Mouse (Mus musculus): ENCODE data around the gene Tnfsf14.

Tnfsf14 gene

GRCm38 (mm10) chr17:57201841-57202724, 8.1 kb upstream of the Tnfsf14 start:
- DNase-seq (ENCODE audit: low read depth), result no peak

GRCm38 (mm10) chr17:57198252-57198651, 4.3 kb upstream of the Tnfsf14 start:
- DNase-seq (ENCODE audit: low read depth), result no peak

- no peak for DNase-seq (ENCODE audit: low read depth)
Measured at GRCm38 (mm10) chr17:57195326-57196010, 1.5 kb upstream of the Tnfsf14 start.

DNA sequence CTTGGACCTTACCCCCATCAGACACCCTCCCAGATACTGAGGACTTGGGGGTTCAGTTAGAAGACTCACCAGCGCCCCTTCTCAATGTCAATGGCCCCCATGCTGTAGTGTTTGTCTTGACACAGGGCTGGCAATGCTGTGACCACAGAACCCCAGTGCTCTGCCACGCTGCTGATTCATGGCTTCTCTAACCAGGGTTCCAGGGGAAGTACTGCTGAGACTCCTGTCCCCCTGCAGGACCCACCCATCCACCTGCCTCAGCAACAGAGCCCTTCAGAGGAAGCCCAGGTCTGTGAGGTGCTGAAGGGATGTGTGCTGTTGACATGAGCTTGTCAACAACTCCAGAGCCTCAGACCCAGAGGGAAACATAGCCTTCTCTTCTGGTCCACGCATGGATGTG, 794 bp upstream of the Tnfsf14 start:
- DNase-seq (ENCODE audit: low read depth), result no peak

- peak; percentile 53 for DNase-seq (ENCODE audit: low read depth)
Measured at GRCm38 (mm10) chr17:57188510-57189192, 5.3 kb downstream of the Tnfsf14 start.

DNA sequence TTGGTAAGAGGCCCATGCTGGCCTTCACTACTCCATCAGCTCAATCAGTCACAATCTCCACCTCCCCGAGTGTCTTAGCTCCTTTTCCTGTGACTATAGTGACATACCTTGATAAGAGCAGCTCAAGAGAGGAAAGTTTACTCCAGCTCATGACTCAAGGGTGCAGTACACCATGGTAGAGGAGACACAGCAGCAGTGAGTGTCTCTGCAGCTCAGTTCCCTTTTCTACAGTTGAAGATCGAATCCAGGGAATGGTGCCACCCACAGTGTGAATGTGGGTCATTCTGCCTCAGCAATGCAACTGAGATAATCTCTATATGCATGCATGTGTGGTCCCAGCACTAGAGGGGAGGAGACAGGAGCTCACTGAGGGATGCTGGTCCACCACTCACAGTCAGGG, 8.3 kb downstream of the Tnfsf14 start:
- DNase-seq (ENCODE audit: low read depth), result no peak

DNA sequence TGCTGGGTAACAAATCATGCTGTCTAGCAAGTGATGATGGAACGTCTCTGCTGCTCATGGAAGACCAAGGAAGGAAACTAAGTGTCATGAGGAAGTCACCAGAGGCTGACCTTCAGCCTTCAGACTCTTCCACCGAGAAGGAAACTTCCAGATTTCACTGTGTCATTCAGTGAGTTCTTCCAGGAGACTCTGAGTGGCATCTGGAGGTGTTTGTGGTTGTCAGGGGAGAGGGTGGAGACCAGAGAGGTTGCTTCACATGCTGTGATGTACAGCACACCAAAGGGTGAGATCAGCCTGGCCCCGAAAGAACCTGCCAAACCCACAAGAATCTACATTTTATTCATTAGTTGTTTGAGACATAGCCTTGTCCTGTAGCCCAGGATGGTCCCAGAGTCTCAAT, 11.1 kb downstream of the Tnfsf14 start:
- no peak for DNase-seq (ENCODE audit: low read depth)

DNA sequence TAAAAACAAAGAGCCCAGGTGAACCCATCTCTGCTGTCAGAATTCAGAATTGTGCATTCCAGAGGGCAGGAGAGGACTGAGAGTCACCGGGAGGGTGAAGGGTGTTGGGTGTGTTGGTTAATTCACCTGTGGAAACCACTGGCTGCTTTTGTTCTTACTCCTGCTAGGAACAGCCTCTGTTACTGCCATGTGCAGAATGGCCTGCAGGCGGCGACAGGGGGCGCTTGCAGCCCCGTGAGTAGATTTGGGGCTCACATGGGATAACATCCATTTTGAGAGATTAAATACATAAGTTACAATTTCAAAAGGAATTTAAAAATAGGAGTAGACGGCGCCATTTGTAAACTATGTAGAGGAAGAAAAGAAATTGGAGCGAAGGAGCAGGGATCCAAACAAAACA, 13.6 kb downstream of the Tnfsf14 start:
- DNase-seq (ENCODE audit: low read depth), result peak; percentile 61

DNA sequence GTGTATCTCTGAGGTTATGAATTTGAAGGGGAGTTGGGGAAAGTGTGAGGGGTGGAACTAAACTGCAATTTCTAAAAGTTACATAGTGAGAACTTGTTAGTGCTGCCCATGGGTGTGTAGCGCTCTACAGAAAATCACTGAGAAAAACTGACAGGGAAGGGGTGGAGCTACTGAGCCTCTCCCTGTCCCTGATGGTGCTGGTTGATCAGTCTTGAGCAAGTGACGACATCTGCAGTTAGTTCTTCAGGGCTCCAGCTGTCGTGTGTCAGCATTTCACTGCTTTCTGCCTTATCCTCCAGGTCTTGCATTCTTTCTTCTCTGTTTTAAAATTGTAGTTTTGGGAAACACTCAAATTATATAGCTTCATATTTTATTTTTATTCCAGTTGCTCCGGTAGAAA, 20.6 kb downstream of the Tnfsf14 start:
- DNase-seq (ENCODE audit: low read depth), result no peak

- no peak for DNase-seq (ENCODE audit: low read depth)
Measured at GRCm38 (mm10) chr17:57172378-57172777, 21.6 kb downstream of the Tnfsf14 start.

DNA sequence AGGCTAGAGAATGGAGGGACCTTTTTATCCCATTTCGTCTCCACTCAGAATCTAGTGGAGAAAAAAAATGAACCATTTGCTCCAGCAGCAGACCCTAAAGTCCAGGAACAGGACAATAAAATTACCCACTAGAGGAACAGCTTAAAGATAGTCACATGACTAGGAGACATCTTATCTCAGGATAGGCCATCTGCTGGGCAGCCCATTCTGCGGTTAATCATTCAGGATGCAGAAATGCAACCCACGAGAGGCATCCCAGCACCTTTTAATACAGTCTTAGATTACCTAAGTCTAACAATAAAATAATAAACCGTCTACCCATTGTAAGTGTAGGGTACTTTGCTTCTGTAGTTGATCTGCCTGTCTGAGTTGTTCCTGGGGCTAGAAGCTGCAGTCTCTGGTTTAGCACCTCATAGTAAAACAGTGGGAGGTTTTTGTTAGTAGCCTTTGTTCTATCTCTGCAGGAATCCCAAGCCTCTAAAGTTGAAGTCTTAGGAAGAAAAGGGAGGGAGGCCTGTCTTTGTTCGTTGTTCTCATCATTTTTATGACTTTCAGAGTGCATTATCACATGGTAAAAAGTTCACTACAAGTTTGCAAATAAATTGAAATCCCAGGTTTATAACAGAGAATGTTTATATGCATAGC, 23.2 kb downstream of the Tnfsf14 start:
- DNase-seq (ENCODE audit: low read depth), result no peak

- peak; percentile 85 for DNase-seq (ENCODE audit: low read depth)
Measured at GRCm38 (mm10) chr17:57166800-57167791, 26.9 kb downstream of the Tnfsf14 start.

DNA sequence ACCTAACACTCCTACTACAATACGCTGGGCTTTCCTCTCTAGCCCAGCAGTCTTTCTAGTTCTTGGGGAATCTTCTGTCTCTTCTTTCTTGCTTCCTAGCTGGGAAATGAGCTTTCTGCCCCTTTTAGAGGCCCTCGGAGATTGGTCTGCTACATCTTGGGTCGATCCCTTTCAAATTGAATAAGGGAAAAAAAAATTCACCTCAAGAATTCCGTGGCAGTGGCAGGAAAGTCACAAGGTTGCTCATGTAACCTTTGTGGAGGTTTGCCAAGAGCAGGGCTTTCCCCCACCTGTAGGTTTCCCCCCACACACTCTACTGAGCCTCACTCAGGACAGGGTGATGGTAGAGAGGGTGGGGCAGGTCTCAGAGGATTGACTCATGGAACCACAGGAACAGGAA, 40.2 kb downstream of the Tnfsf14 start:
- DNase-seq (ENCODE audit: low read depth), result no peak

GRCm38 (mm10) chr17:57153006-57153405, 41.0 kb downstream of the Tnfsf14 start:
- no peak for DNase-seq (ENCODE audit: low read depth)

GRCm38 (mm10) chr17:57148994-57149803, 44.8 kb downstream of the Tnfsf14 start, which contains the start of gene Cd70:
Gene Cd70 (minus strand): TSS chr17:57149777.
- DNase-seq (ENCODE audit: low read depth), result peak; percentile 33

- DNase-seq (ENCODE audit: low read depth), result no peak
Measured at GRCm38 (mm10) chr17:57148343-57148742, 45.6 kb downstream of the Tnfsf14 start.

DNA sequence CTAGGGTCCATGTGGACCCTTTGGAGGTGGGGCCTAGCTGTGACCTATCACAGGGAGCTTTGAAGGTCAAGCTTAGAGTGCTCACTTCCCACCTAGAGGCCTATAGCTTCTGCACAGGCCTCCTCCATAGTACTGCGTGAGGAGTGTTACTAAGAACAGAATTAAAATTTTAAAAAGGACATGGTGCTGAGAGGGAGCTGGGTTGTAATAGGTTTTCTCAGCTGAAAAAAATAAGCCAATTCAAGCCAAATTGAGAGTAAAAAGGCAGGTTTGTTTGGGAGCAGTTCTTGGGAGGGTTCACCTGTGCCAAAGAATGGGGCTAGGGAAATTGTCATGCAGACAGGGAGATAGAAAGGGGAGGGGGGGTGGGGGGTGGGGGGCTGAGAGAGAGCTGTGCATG, 48.9 kb downstream of the Tnfsf14 start:
- no peak for DNase-seq (ENCODE audit: low read depth)

GRCm38 (mm10) chr17:57143704-57144103, 50.3 kb downstream of the Tnfsf14 start:
- no peak for DNase-seq (ENCODE audit: low read depth)

GRCm38 (mm10) chr17:57139708-57140107, 54.3 kb downstream of the Tnfsf14 start:
- no peak for DNase-seq (ENCODE audit: low read depth)
